Mouse (Mus musculus): ENCODE data around the gene Fads2. TPM values are rescaled to one million over a fixed set of nuclear protein-coding genes. Genes with fewer than 3 reads are reported as not detected.

Fads2 gene
- polyA plus RNA-seq, 1 experiment from 2014 or later, result 15.0 TPM

GRCm38 (mm10) chr19:10013348-10013747 is 88.2 kb downstream of the Fads2 start:
- peak overlapping the region; percentile 88 to 90 for H3K27ac ChIP-seq (replicated peaks in 1 of 2; ENCODE audit: control insufficient read depth in 1 of 2, insufficient read depth in 1 of 2, low read depth in 2 of 2, low read length in 2 of 2)
- H3K9ac ChIP-seq (ENCODE audit: low read length), result no peak overlapping the region
- H3K4me1 ChIP-seq (ENCODE audit: control insufficient read depth in 2 of 2, insufficient read depth in 2 of 2, low read length in 2 of 2), result peaks cover 24 to 41% of the 10 kb centered on the region in 2 experiments
- no peak for ATAC-seq (ENCODE audit: insufficient number of reproducible peaks, insufficient read depth, low FRiP score, low read depth)
- H3K27me3 ChIP-seq (ENCODE audit: control insufficient read depth, insufficient read depth, low read length), result no peaks in the 10 kb centered on the region
- 21% methylated on average over 3 of the region's 3 CpGs for WGBS
- peak overlapping the region; percentile 20; the same call in 1 of the 2 replicates for H3K4me2 ChIP-seq (ENCODE audit: low read length)
- no peaks in the 10 kb centered on the region for H3K9me3 ChIP-seq (ENCODE audit: control insufficient read depth, low read length)
- no peaks in the 10 kb centered on the region for H3K36me3 ChIP-seq (ENCODE audit: control insufficient read depth, insufficient read depth, low read length)
- no peak overlapping the region for H3K4me3 ChIP-seq (ENCODE audit: control insufficient read depth in 1 of 2, insufficient read depth in 1 of 2, low read depth in 1 of 2, low read length in 2 of 2)

- Histone ChIP-seq H3K9me3 (ENCODE audit: control insufficient read depth, low read length) (no peaks in the 10 kb centered on the region), H3K9ac (ENCODE audit: low read length) (peak overlapping the region; percentile 31; the same call in 1 of the 2 replicates), H3K36me3 (ENCODE audit: control insufficient read depth, insufficient read depth, low read length) (no peaks in the 10 kb centered on the region), H3K27ac (replicated peaks in 1 of 2; ENCODE audit: control insufficient read depth in 1 of 2, insufficient read depth in 1 of 2, low read depth in 2 of 2, low read length in 2 of 2) (peak overlapping the region; percentile 88 to 90), H3K27me3 (ENCODE audit: control insufficient read depth, insufficient read depth, low read length) (no peaks in the 10 kb centered on the region), H3K4me3 (ENCODE audit: control insufficient read depth in 1 of 2, insufficient read depth in 1 of 2, low read depth in 1 of 2, low read length in 2 of 2) (no peak overlapping the region), H3K4me1 (ENCODE audit: control insufficient read depth in 2 of 2, insufficient read depth in 2 of 2, low read length in 2 of 2) (peaks cover 24 to 41% of the 10 kb centered on the region in 2 experiments), H3K4me2 (ENCODE audit: low read length) (no peak overlapping the region)
- 0 out of 2 replicates have a peak, but pooled peaks have one; percentile 38 for ATAC-seq (ENCODE audit: insufficient number of reproducible peaks, insufficient read depth, low FRiP score, low read depth)
- WGBS, result 12% methylated on average over 6 of the region's 6 CpGs
Observed at GRCm38 (mm10) chr19:10012827-10013278, 88.7 kb downstream of the Fads2 start.

Other genes starting within 250 kb of the Fads2 start
- 51.7 and 52.2 TPM in 2 replicates for gene Incenp, start 202.2 kb downstream of the Fads2 start, polyA plus RNA-seq (2014; fragmentation: Nextera tagmentation; extraction: Ambion mirVana)
- 1,816 and 1,859 TPM in 2 replicates for gene Fth1, start 121.1 kb downstream of the Fads2 start, polyA plus RNA-seq (2014; fragmentation: Nextera tagmentation; extraction: Ambion mirVana)
- gene Best1, start 100.1 kb downstream of the Fads2 start, polyA plus RNA-seq (2014; fragmentation: Nextera tagmentation; extraction: Ambion mirVana), result 0.24 and 0.40 TPM in 2 replicates
- gene Rab3il1, start 100.1 kb downstream of the Fads2 start, polyA plus RNA-seq (2014; fragmentation: Nextera tagmentation; extraction: Ambion mirVana), result 27.6 and 27.7 TPM in 2 replicates
- 25.3 and 32.5 TPM in 2 replicates for gene Fads3, start 60.2 kb downstream of the Fads2 start, polyA plus RNA-seq (2014; fragmentation: Nextera tagmentation; extraction: Ambion mirVana)
- 39.8 and 44.2 TPM in 2 replicates for gene Fads1, start 81.1 kb upstream of the Fads2 start, polyA plus RNA-seq (2014; fragmentation: Nextera tagmentation; extraction: Ambion mirVana)
- gene Tmem258, start 102.3 kb upstream of the Fads2 start, polyA plus RNA-seq (2014; fragmentation: Nextera tagmentation; extraction: Ambion mirVana), result 458 and 491 TPM in 2 replicates
- gene Fen1, start 102.4 kb upstream of the Fads2 start, polyA plus RNA-seq (2014; fragmentation: Nextera tagmentation; extraction: Ambion mirVana), result 36.7 and 37.6 TPM in 2 replicates
- gene Myrf, start 139.0 kb upstream of the Fads2 start, polyA plus RNA-seq (2014; fragmentation: Nextera tagmentation; extraction: Ambion mirVana), result 7.8 and 10.8 TPM in 2 replicates
- gene Dagla, start 203.1 kb upstream of the Fads2 start, polyA plus RNA-seq (2014; fragmentation: Nextera tagmentation; extraction: Ambion mirVana), result 0.65 and 0.82 TPM in 2 replicates